Mouse (Mus musculus): ENCODE measurements around the gene Akap9.
"Not testable (repeated sequence)": the region's sequence is repeated elsewhere in the genome, so short reads cannot be mapped to it uniquely, and the experiment has no call there.

Akap9 gene

GRCm38 (mm10) chr5:3970936-3971335 lies 43.1 kb downstream of the Akap9 start:
- no peak for DNase-seq

- DNase-seq: no peak
These were observed 45.9 kb downstream of the Akap9 start for GRCm38 (mm10) chr5:3973764-3974163.

- no peak for DNase-seq
These were observed 47.0 kb downstream of the Akap9 start for GRCm38 (mm10) chr5:3974896-3975295.

- DNase-seq: no peak
These were observed 48.3 kb downstream of the Akap9 start for GRCm38 (mm10) chr5:3976111-3976510.

- no peak for DNase-seq
These were observed 50.0 kb downstream of the Akap9 start for GRCm38 (mm10) chr5:3977904-3978303.

GRCm38 (mm10) chr5:3989608-3990007 lies 61.8 kb downstream of the Akap9 start:
- DNase-seq: no peak

- no peak for DNase-seq
These were observed 62.6 kb downstream of the Akap9 start for GRCm38 (mm10) chr5:3990499-3990898.

- no peak for DNase-seq
These were observed 76.9 kb downstream of the Akap9 start for GRCm38 (mm10) chr5:4004531-4005469.

- no peak for DNase-seq
These were observed 78.8 kb downstream of the Akap9 start for GRCm38 (mm10) chr5:4006606-4007005.

GRCm38 (mm10) chr5:4008266-4008665 lies 80.4 kb downstream of the Akap9 start:
- no peak for DNase-seq

GRCm38 (mm10) chr5:4009540-4009939 lies 81.7 kb downstream of the Akap9 start:
- DNase-seq: no peak

- DNase-seq: not testable (repeated sequence)
These were observed 89.8 kb downstream of the Akap9 start for GRCm38 (mm10) chr5:4017646-4018045.

- DNase-seq: no peak
These were observed 91.5 kb downstream of the Akap9 start for GRCm38 (mm10) chr5:4019377-4019776.

GRCm38 (mm10) chr5:4020018-4020417 lies 92.2 kb downstream of the Akap9 start:
- no peak for DNase-seq

GRCm38 (mm10) chr5:4023186-4023585 lies 95.3 kb downstream of the Akap9 start:
- DNase-seq: no peak

GRCm38 (mm10) chr5:4023742-4024681 lies 96.2 kb downstream of the Akap9 start:
- no peak for DNase-seq

GRCm38 (mm10) chr5:4024727-4025126 lies 96.9 kb downstream of the Akap9 start:
- no peak for DNase-seq

GRCm38 (mm10) chr5:4026336-4026735 lies 98.5 kb downstream of the Akap9 start:
- DNase-seq: not testable (repeated sequence)

- DNase-seq: no peak
These were observed 100.8 kb downstream of the Akap9 start for GRCm38 (mm10) chr5:4028486-4029173.

- DNase-seq: no peak
These were observed 104.0 kb downstream of the Akap9 start for GRCm38 (mm10) chr5:4031846-4032245.

- DNase-seq: no peak
These were observed 108.8 kb downstream of the Akap9 start for GRCm38 (mm10) chr5:4036686-4037085.

- no peak for DNase-seq
These were observed 111.5 kb downstream of the Akap9 start for GRCm38 (mm10) chr5:4039351-4039750.

GRCm38 (mm10) chr5:4040372-4040771 lies 112.5 kb downstream of the Akap9 start:
- peak; percentile 19 to 29 for DNase-seq

Data from thymus, postnatal 36 days (tissue).